Mouse (Mus musculus): ENCODE results near the gene Mgat4a.

Gene Mgat4a

GRCm38 (mm10) chr1:37496591-37497280 lies 44.1 kb downstream of the Mgat4a start:
- in situ Hi-C loops (cut with MboI, MseI): no loop called here

GRCm38 (mm10) chr1:37495698-37496321 lies 45.0 kb downstream of the Mgat4a start:
- in situ Hi-C loops (cut with MboI, MseI): no loop called here

- in situ Hi-C loops (cut with MboI, MseI): no loop called here
Measured at GRCm38 (mm10) chr1:37495104-37495503, 45.7 kb downstream of the Mgat4a start.

GRCm38 (mm10) chr1:37491672-37492071 lies 49.1 kb downstream of the Mgat4a start:
- in situ Hi-C loops (cut with MboI, MseI): no loop called here

DNA sequence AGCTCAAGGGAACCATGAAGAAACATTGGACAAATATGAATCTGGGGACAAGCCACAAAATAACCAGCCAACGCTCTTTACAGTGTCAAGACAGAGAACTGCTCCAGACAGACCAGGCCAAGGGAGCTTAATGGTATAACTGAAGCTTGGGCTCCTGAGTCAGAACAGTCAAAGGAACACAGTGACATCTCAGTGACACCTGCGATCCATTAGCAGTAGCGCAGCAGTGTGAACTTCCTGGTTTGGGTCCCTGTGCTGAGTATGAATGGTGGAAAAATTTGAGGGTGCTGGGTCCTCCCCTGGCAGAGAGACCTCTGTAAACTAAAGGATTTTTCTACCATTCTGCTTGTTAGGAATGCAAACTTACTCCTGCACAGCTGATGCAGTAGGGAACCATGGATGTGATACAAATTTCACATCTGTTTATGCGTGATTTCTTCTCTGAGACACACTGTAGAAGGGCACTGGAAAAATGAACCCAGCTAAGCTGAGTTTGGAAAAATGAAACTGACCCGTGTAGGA lies 50.1 kb downstream of the Mgat4a start:
- in situ Hi-C loops (cut with MboI, MseI): no loop called here

GRCm38 (mm10) chr1:37488531-37488930 lies 52.3 kb downstream of the Mgat4a start:
- in situ Hi-C loops (cut with MboI, MseI): no loop called here

DNA sequence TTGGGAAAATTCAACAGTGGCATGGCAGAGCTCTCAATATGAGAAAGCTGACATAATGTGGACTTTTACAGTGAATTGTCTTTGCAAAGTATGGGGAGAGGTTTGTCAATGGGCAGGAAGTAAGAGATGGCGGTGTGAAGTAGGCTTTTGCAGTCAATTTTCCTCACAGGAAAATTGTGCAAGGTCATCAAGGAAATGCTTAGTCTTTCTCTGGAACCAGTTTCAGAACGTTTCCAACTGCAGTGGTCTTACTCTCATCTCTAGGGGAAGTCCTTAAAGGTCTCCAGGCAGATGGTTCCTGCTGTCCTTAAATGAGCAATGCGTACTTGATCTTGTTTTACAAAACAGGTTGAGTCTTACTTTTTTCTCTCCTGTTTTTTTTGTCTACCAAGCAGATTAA lies 53.8 kb downstream of the Mgat4a start:
- in situ Hi-C loops (cut with MboI, MseI): no loop called here

DNA sequence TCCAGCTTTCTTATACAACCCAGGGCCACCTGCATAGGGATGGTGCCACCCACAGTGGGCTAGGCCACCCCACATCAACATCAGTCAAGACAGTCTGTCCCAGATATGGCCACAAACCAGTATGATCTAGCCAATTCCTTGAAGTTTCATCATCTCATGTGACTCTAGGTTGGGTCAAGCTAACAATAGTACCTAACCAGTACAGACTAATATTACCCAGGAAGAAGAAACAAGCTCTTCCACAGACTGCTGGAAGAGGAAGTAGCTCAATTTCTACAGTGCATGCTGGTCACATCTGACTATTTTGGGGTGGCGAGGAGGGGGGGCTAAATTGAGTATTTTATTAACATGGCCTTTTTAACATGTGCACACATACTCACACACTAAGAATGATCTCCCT lies 54.4 kb downstream of the Mgat4a start:
- in situ Hi-C loops (cut with MboI, MseI): no loop called here

GRCm38 (mm10) chr1:37484612-37485011 lies 56.2 kb downstream of the Mgat4a start:
- in situ Hi-C loops (cut with MboI, MseI): loop anchor here (5.0 kb wide), 1 partner anchor 48 kb away; no protein-coding TSS in a partner anchor

DNA sequence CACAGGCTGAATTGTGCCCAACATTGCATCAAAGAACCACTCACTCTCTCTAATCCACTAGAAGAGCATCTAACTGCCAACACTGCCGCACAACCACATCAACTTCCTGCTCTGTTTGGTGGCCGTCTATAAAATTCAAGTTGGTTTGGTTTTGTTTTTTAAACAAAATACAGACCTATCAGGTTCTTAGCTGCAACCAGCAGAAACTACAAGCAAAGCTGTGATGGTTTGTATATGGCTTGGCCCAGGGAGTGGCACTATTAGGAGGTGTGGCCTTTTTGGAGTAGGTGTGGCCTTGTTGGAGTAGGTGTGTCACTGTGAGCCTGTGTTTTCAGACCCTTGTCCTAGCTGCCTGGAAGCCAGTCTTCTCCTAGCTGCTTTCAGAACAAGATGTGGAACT lies 59.5 kb downstream of the Mgat4a start:
- in situ Hi-C loops (cut with MboI, MseI): loop anchor here (5.0 kb wide), 1 partner anchor 51 kb away; no protein-coding TSS in a partner anchor

- in situ Hi-C loops (cut with MboI, MseI): loop anchor here (5.0 kb wide), 1 partner anchor 52 kb away; no protein-coding TSS in a partner anchor
Measured at GRCm38 (mm10) chr1:37480731-37481130, 60.1 kb downstream of the Mgat4a start.

DNA sequence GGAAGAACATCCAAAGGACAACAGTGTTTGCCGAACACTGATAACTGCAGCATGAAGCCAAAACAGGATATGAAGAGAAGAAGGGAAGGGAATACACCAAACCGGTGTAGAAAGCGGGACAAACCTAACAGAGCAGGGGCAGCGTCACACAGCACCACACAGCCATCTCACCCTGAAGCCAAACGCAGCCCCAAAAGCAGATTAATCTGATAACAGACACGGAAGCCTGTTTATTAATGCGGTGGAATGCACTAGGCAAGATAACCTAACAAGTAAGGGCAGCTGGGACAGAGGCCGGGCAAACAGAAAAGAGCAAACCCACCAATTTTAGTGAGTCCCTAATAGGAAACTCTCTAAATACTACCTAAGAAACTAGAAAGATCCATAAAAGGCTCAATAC lies 61.1 kb downstream of the Mgat4a start:
- in situ Hi-C loops (cut with MboI, MseI): loop anchor here (5.0 to 10.0 kb wide), 2 partner anchors 53 to 1245 kb away; no protein-coding TSS in a partner anchor

DNA sequence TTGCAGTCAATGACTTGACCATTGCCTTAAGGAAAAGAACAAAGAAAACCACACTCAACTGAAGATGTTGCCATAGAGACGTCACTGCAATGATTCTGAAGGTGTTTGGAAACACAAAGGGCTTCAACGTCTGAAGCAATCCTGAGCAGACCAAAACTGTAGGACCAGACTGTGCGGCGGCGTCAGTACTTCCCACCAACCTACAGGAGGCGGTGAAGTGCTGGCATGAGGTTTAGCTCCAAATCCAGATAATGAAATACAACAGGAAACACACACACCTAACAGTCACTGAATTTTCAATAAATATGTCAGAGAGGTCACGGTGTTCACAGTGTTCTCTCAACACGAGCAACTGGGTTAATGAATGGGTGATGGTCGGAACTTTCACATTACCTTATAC lies 61.7 kb downstream of the Mgat4a start:
- in situ Hi-C loops (cut with MboI, MseI): loop anchor here (10.0 kb wide), 1 partner anchor 1246 kb away; no protein-coding TSS in a partner anchor

GRCm38 (mm10) chr1:37478416-37478815 lies 62.4 kb downstream of the Mgat4a start:
- in situ Hi-C loops (cut with MboI, MseI): loop anchor here (10.0 kb wide), 1 partner anchor 1246 kb away; no protein-coding TSS in a partner anchor

DNA sequence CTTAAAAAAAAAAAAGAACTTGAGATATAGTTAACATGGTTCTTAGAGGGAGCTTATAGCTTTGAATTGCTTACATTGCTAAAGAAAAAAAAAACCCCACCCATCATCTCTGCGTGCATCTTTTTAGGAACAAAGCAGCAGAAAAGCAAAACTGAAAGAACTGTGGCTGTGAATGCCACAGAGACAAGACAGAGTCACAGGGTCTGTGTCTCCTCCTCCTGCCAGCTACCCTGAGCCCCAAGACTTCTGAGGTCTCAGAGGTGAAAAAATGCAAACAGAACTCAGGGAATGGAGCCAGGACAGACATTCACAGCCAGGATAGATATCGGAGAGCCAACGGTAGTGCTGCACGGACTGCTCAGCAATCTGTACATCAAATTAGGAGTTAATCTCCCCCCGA lies 62.9 kb downstream of the Mgat4a start:
- in situ Hi-C loops (cut with MboI, MseI): loop anchor here (10.0 kb wide), 1 partner anchor 1247 kb away; no protein-coding TSS in a partner anchor

DNA sequence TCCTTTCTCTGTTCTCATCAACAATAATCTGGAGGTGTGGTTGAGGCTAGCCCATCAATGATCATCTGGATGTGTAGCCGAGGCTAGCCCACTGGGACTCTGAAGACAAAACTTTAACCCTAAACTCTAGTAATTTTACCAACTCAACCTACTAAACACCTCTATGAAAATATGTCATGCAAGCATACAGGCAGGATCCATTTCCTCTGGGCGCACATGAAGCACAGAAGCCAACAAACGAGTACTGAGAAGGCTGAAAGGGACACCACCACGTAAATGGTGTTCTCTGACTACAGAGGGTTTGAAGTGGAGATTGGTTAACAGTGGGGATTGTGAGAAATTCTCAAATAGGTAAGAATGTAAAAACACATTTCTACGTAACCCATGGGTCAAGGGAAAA lies 63.6 kb downstream of the Mgat4a start:
- in situ Hi-C loops (cut with MboI, MseI): loop anchor here (10.0 kb wide), 1 partner anchor 1248 kb away; no protein-coding TSS in a partner anchor

DNA sequence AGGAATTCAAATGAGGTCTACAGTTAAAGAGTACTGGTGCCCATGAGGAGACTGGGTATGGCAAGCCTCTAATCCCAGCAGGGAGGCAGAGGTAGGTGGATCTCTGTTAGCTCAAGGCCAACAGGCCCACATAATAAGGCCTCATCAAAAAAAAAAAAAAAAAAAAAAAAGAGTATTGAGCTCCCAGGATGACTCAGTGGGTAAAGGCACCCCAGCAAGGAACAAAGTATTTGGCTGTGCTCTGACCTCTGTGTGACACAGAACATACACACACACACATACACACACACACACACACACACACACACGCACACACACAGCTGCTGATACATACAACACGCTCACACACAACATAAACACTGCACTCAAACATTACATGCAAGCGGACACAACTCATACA lies 65.5 kb downstream of the Mgat4a start:
- in situ Hi-C loops (cut with MboI, MseI): loop anchor here (10.0 kb wide), 1 partner anchor 1249 kb away; no protein-coding TSS in a partner anchor

GRCm38 (mm10) chr1:37474634-37475190 lies 66.1 kb downstream of the Mgat4a start:
- in situ Hi-C loops (cut with MboI, MseI): loop anchor here (5.0 to 10.0 kb wide), 2 partner anchors 158 to 1250 kb away; no protein-coding TSS in a partner anchor

- in situ Hi-C loops (cut with MboI, MseI): loop anchor here (5.0 to 10.0 kb wide), 2 partner anchors 158 to 1251 kb away; no protein-coding TSS in a partner anchor
Measured at GRCm38 (mm10) chr1:37474046-37474445, 66.8 kb downstream of the Mgat4a start.

DNA sequence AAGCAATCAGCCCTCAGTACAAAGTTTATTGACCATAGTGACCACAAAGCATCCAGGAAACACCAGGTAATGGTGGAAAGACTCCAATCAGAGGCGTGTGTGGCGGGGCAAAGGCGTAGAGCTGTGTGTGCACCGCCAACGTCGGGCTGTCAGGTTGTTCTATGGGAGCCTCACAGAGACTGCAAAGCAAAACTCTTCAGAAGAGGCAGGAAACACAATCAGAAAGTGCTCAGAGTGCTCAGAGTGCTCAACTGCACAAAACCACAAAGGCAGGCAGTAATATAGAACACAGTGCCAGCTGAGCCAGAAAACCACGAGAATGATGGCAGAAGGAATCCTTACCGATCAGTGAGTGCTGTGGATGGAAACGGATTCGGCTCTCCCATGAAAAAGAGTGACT lies 67.6 kb downstream of the Mgat4a start:
- in situ Hi-C loops (cut with MboI, MseI): loop anchor here (5.0 to 10.0 kb wide), 2 partner anchors 159 to 1252 kb away; no protein-coding TSS in a partner anchor

GRCm38 (mm10) chr1:37471179-37472148 lies 69.4 kb downstream of the Mgat4a start:
- in situ Hi-C loops (cut with MboI, MseI): loop anchor here (5.0 to 10.0 kb wide), 2 partner anchors 161 to 1253 kb away; no protein-coding TSS in a partner anchor

Data from regulatory T cell (primary cell).